Mouse (Mus musculus): ENCODE results near the gene Zmiz1.

DNA sequence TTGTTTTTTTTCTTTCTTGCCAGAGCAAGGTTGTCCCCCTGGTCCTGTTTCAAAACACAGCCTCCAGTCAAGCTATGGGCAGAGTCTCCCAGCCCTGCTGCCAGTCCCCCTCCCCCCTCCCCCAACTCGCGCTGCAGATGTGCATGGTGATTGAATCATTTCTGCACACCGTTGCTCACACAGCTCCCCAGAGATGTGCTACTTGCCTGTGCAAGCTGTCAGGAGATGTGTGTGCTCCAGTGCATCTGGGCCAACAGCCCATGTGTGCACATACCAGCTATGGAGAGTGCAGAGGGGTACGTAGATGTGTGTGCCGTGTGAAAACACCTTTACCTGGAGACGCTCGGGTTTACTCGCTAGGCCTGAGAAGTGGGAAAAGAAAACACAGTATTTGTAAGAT lies 105.6 kb downstream of the Zmiz1 start:
- TF ChIP-seq GATA1 (IDR thresholded peaks at IDR 0.05; ENCODE audit: borderline replicate concordance, low read length) (no peak), FLI1 (IDR thresholded peaks at IDR 0.05; ENCODE audit: low read length) (no peak)
